In the genomic region with DNA sequence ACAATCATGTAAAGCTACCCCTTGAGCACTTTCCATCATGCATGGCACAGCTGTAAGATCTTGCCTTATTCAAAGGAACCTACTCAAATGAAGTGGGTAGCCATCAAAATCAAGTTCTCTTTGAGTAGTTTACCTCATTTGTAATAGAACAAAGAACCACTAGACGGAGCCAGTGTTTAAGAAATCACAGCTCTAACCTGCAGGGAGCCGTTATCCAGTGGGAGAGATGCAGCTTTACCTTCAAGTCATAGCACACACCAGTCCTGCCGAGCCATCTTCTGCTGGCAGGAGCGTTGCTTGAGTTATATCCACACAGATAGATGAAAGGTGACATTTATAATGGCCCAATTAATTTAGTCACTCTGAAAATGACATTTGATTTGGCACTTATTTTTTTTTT, we compare ENCODE assay signal across 8 mouse cellular contexts. TPM values are rescaled to one million over a fixed set of nuclear protein-coding genes. Genes with fewer than 3 reads are reported as not detected.
DNase-seq lines count a peak whose midpoint lies in the region; ATAC-seq and TF ChIP-seq lines count a peak whose summit lies in the region.

No protein-coding gene starts in this region.

- 3% methylated on average over 4 of the region's 4 CpGs for WGBS in heart, postnatal 0 days

- no peak for TF ChIP-seq POLR2A in embryonic fibroblast, embryonic 13.5 days (IDR thresholded peaks at IDR 0.05; ENCODE audit: low read depth, low read length)

- peak; percentile 56 for DNase-seq in heart, postnatal 0 days (ENCODE audit: low spot score)
- DNase-seq in heart, postnatal 25 days (ENCODE audit: low spot score) = no peak
- DNase-seq in A20 (ENCODE audit: low read depth, low spot score) = peak; percentile 85
- peak; percentile 67 for DNase-seq in adipocyte (ENCODE audit: low spot score)
- DNase-seq in lung, postnatal 25 days (ENCODE audit: low spot score) = peak; percentile 65
- no peak for DNase-seq in spleen, postnatal 4 days (ENCODE audit: low spot score in 2 of 2)
- DNase-seq in frontal cortex, postnatal 10 days (ENCODE audit: low spot score in 2 of 2) = no peak

- TF ChIP-seq CTCF in heart, postnatal 0 days (IDR thresholded peaks at IDR 0.05; ENCODE audit: low read depth) = peak; percentile 76
- TF ChIP-seq CTCF in embryonic fibroblast, embryonic 13.5 days (IDR thresholded peaks at IDR 0.05; ENCODE audit: borderline replicate concordance, insufficient read depth, low read length) = peak; percentile 3; the same call in 1 of the 2 replicates

- no peak overlapping the region for H3K4me2 ChIP-seq in heart, postnatal 0 days (ENCODE audit: low read depth, low read length)

- peaks cover 46% of the 10 kb centered on the region for H3K27me3 ChIP-seq in heart, postnatal 0 days (ENCODE audit: control insufficient read depth, insufficient read depth, low read length)

- no peaks in the 10 kb centered on the region for H3K9me3 ChIP-seq in heart, postnatal 0 days (replicated peaks; ENCODE audit: control insufficient read depth, low read length)

- no peaks in the 10 kb centered on the region for H3K4me1 ChIP-seq in heart, postnatal 0 days (ENCODE audit: control insufficient read depth, insufficient read depth)
- H3K4me1 ChIP-seq in embryonic fibroblast, embryonic 13.5 days (ENCODE audit: control insufficient read depth, insufficient read depth, low read length) = peaks cover 2% of the 10 kb centered on the region; the same call in 1 of the 2 replicates

- ATAC-seq in heart, postnatal 0 days (ENCODE audit: insufficient read depth, low read depth) = no peak

- H3K9ac ChIP-seq in heart, postnatal 0 days (replicated peaks; ENCODE audit: low read depth, low read length) = no peak overlapping the region

- no peak overlapping the region for H3K27ac ChIP-seq in heart, postnatal 0 days (ENCODE audit: low read depth)
- H3K27ac ChIP-seq in embryonic fibroblast, embryonic 13.5 days (ENCODE audit: insufficient read depth, low read length) = no peak overlapping the region

- intact Hi-C loops in heart, postnatal 25 days (cut with DNase I) = loop anchor here (1.0 kb wide), 1 partner anchor 409 kb away; no protein-coding TSS in a partner anchor

- no peak for TF ChIP-seq EP300 in heart, postnatal 0 days (IDR thresholded peaks at IDR 0.05; ENCODE audit: low read depth)

- H3K36me3 ChIP-seq in heart, postnatal 0 days (replicated peaks; ENCODE audit: control insufficient read depth, insufficient read depth, low read length) = no peaks in the 10 kb centered on the region

- H3K4me3 ChIP-seq in heart, postnatal 0 days (ENCODE audit: low read depth, low read length) = no peak overlapping the region
- no peak overlapping the region for H3K4me3 ChIP-seq in embryonic fibroblast, embryonic 13.5 days (ENCODE audit: insufficient read depth, low read length)

RNA-seq across cellular contexts. Expression of a gene that starts 1.5 kb away (rescaled TPM):
- total RNA-seq in heart, postnatal 0 days (2014; rRNA removed; ENCODE audit: low replicate concordance) = 0.19 and 0.31 TPM in 2 replicates
- 0.10 TPM in 2 replicates for polyA plus RNA-seq in heart, postnatal 0 days (2015; fragmentation: Nextera tagmentation; extraction: Ambion mirVana)
- under 1 TPM; 0.06 to 0.10 TPM for total RNA-seq in heart, postnatal 25 days (2021)
- polyA plus RNA-seq in embryonic fibroblast, embryonic 13.5 days (2011; ENCODE audit: insufficient read length, low read depth, missing spikeins) = 0.18 TPM in 1 of 2 replicates, not detected in the other

RNA-seq across cellular contexts. Expression of a gene that starts 51.2 kb away (rescaled TPM):
- 19.8 and 24.6 TPM in 2 replicates for total RNA-seq in heart, postnatal 0 days (2014; rRNA removed; ENCODE audit: low replicate concordance)
- 35.3 and 35.7 TPM in 2 replicates for polyA plus RNA-seq in heart, postnatal 0 days (2015; fragmentation: Nextera tagmentation; extraction: Ambion mirVana)
- 10 to 100 TPM; 32.1 to 35.8 TPM for total RNA-seq in heart, postnatal 25 days (2021)
- 34.1 and 50.2 TPM in 2 replicates for polyA plus RNA-seq in embryonic fibroblast, embryonic 13.5 days (2011; ENCODE audit: insufficient read length, low read depth, missing spikeins)

Comparison
In these comparisons a context has a peak if more than half of its experiments do, and no peak if none do; other contexts are left out.
1. DNase-seq: peak in heart, postnatal 0 days (single experiment), A20 (single experiment), adipocyte (single experiment) and lung, postnatal 25 days (single experiment); none in heart, postnatal 25 days (single experiment), spleen, postnatal 4 days (0 of 2) and frontal cortex, postnatal 10 days (0 of 2).